Mouse (Mus musculus) ES-E14 (cell line): ENCODE measurements at regions not wholly inside any gene's neighbourhood (a gene's known extent, or its start where the extent isn't known, plus 50 kb on each side); places are given as distances from the start of the nearest gene placed in this dataset.

Experiments
- CHD2 ChIP-seq: IDR thresholded peaks from 2 replicates; pipeline ENCODE4 v1.6.1; 2014; ENCODE audit warnings: mild to moderate bottlenecking, low read depth, low read length, inconsistent platforms
- HCFC1 ChIP-seq: IDR thresholded peaks from 2 replicates; pipeline ENCODE4 v1.6.1; 2012; ENCODE audit warnings: low read length, inconsistent platforms, borderline replicate concordance; ENCODE audit not compliant: insufficient read depth
- MAFK ChIP-seq: IDR thresholded peaks from 2 replicates; pipeline ENCODE4 v1.6.1; 2014; ENCODE audit warnings: mild to moderate bottlenecking, low read depth, low read length, inconsistent platforms; ENCODE audit not compliant: insufficient read depth
- ZC3H11A ChIP-seq: IDR thresholded peaks from 2 replicates; pipeline ENCODE4 v1.6.1; 2012; ENCODE audit warnings: low read depth, mild to moderate bottlenecking, inconsistent platforms, low read length, borderline replicate concordance
- ZNF384 ChIP-seq: IDR thresholded peaks from 2 replicates; pipeline ENCODE4 v1.6.1; 2012; ENCODE audit warnings: low read depth, low read length, inconsistent platforms

- TF ChIP-seq MAFK: no peak
- TF ChIP-seq HCFC1: no peak
- no peak for TF ChIP-seq ZC3H11A
- no peak for TF ChIP-seq CHD2
- TF ChIP-seq ZNF384: no peak
Measured at GRCm38 (mm10) chr15:72205240-72205799, 1629.0 kb upstream of the Gm6569 start.
